Mouse (Mus musculus) forebrain, postnatal 0 days (tissue): ENCODE results near the gene Ampd3. TPM values are rescaled to one million over a fixed set of nuclear protein-coding genes. Genes with fewer than 3 reads are reported as not detected.

Experiments
- ATAC-seq: fragments of 200-750 bp; cut with Nextera tagmentation; 2 replicates; pipeline ENCODE4 v1.8.0; 2017; ENCODE audit warnings: mild to moderate bottlenecking, moderate library complexity
- DNase-seq: peaks from one replicate; pipeline ENCODE4 v3.0.0-alpha.2; 2015
- H3K27ac ChIP-seq: fragments of 300-500 bp; sonication (generic); 2 replicates; pipeline ENCODE4 v1.5.1; 2014; ENCODE audit warnings: low read depth, mild to moderate bottlenecking, antibody characterized with exemption, low read length, moderate library complexity, mixed read lengths
- H3K27me3 ChIP-seq: fragments of 300-500 bp; sonication (generic); 2 replicates; pipeline ENCODE4 v1.6.1; 2014; ENCODE audit warnings: mild to moderate bottlenecking, low read length, mixed read lengths; ENCODE audit not compliant: insufficient read depth
- H3K36me3 ChIP-seq: fragments of 300-500 bp; sonication (generic); 2 replicates; pipeline ENCODE4 v1.6.1; 2014; ENCODE audit warnings: mild to moderate bottlenecking, moderate library complexity; ENCODE audit not compliant: insufficient read depth
- H3K4me1 ChIP-seq: fragments of 300-500 bp; sonication (generic); 2 replicates; pipeline ENCODE4 v1.6.1; 2014; ENCODE audit warnings: antibody characterized with exemption; ENCODE audit not compliant: insufficient read depth
- H3K4me2 ChIP-seq: fragments of 300-500 bp; sonication (generic); 2 replicates; pipeline ENCODE4 v1.6.1; 2014; ENCODE audit warnings: low read depth, mild to moderate bottlenecking, moderate library complexity
- H3K4me3 ChIP-seq: fragments of 300-500 bp; sonication (generic); 2 replicates; pipeline ENCODE4 v1.5.1; 2014; ENCODE audit warnings: low read depth, low read length, mixed read lengths
- H3K9ac ChIP-seq: fragments of 300-500 bp; sonication (generic); 2 replicates; pipeline ENCODE4 v1.6.1; 2014; ENCODE audit warnings: mild to moderate bottlenecking
- H3K9me3 ChIP-seq: fragments of 300-500 bp; sonication (generic); 2 replicates; pipeline ENCODE4 v1.6.1; 2016; ENCODE audit warnings: low read length
- CTCF ChIP-seq: sonication (generic); IDR thresholded peaks from 2 replicates; pipeline ENCODE4 v1.5.1; 2016; ENCODE audit warnings: antibody characterized with exemption, control low read depth, low read depth
- WGBS: fragments of 180-500 bp; shearing (Covaris S2); extraction: QIAGEN DNeasy Blood & Tissue Kit; methylation state at CpG from one replicate; pipeline ENCODE4 v1.1.7; 2014; 5-methylcytosine and 5-hydroxymethylcytosine counted together
- polyA plus RNA-seq: library from polyadenylated mRNA; unstranded; fragments of >200 nt; fragmentation: Nextera tagmentation; extraction: Ambion mirVana; gene quantifications from 2 replicates; pipeline ENCODE4 v1.2.1, GENCODE M21; 2015
- total RNA-seq: library from RNA; depleted of rRNA; stranded (reverse); fragments of >200 nt; gene quantifications from 2 replicates; pipeline ENCODE4 v1.2.3, GENCODE M21; 2014

Gene Ampd3
- total and polyA plus RNA-seq, 2 experiments from 2014 or later: 8.6 to 11.0 TPM

- Histone ChIP-seq H3K4me2 (no peak overlapping the region), H3K27me3 (no peaks in the 10 kb centered on the region), H3K9me3 (no peaks in the 10 kb centered on the region), H3K27ac (no peak overlapping the region), H3K9ac (no peak overlapping the region), H3K4me1 (0 out of 2 replicates have a peak, but pooled peaks cover 8% of the 10 kb centered on the region), H3K4me3 (no peak overlapping the region), H3K36me3 (0 out of 2 replicates have a peak, but pooled peaks cover 3% of the 10 kb centered on the region)
- 86% methylated on average over 18 of the region's 18 CpGs for WGBS
- TF ChIP-seq CTCF: no peak
- DNase-seq (no peak), ATAC-seq (no peak)
These were observed 9.4 kb downstream of the Ampd3 start for GRCm38 (mm10) chr7:110777146-110778001.

- no peak for DNase-seq
These were observed 10.9 kb downstream of the Ampd3 start for GRCm38 (mm10) chr7:110778933-110779332.

GRCm38 (mm10) chr7:110779605-110780111 is 11.7 kb downstream of the Ampd3 start:
- H3K4me2 ChIP-seq: no peak overlapping the region
- 35% methylated on average over 8 of the region's 8 CpGs for WGBS
- no peaks in the 10 kb centered on the region for H3K9me3 ChIP-seq
- DNase-seq: peak; percentile 68
- peak overlapping the region; percentile 69 for H3K27ac ChIP-seq
- H3K9ac ChIP-seq: no peak overlapping the region
- H3K4me3 ChIP-seq: no peak overlapping the region
- ATAC-seq: peak; percentile 90
- TF ChIP-seq CTCF: no peak
- 0 out of 2 replicates have a peak, but pooled peaks cover 3% of the 10 kb centered on the region for H3K36me3 ChIP-seq
- H3K27me3 ChIP-seq: no peaks in the 10 kb centered on the region
- no peaks in the 10 kb centered on the region for H3K4me1 ChIP-seq

More at GRCm38 (mm10) chr7:110778933-110779332, 10.9 kb downstream of the Ampd3 start:
- Histone ChIP-seq H3K36me3 (0 out of 2 replicates have a peak, but pooled peaks cover 3% of the 10 kb centered on the region), H3K4me3 (no peak overlapping the region), H3K27ac (no peak overlapping the region), H3K27me3 (no peaks in the 10 kb centered on the region), H3K9me3 (no peaks in the 10 kb centered on the region), H3K4me2 (no peak overlapping the region), H3K9ac (no peak overlapping the region), H3K4me1 (0 out of 2 replicates have a peak, but pooled peaks cover 3% of the 10 kb centered on the region)
- no peak for ATAC-seq
- TF ChIP-seq CTCF: no peak
- WGBS: 95% methylated on average over 7 of the region's 7 CpGs

GRCm38 (mm10) chr7:110780520-110780919 is 12.5 kb downstream of the Ampd3 start:
- 0 out of 2 replicates have a peak, but pooled peaks cover 3% of the 10 kb centered on the region for H3K36me3 ChIP-seq
- DNase-seq (no peak), ATAC-seq (no peak)
- H3K4me3 ChIP-seq: no peak overlapping the region
- no peaks in the 10 kb centered on the region for H3K27me3 ChIP-seq
- TF ChIP-seq CTCF: no peak
- WGBS: 88% methylated on average over 4 of the region's 4 CpGs
- peak overlapping the region; percentile 69; the same call in 1 of the 2 replicates for H3K27ac ChIP-seq
- no peaks in the 10 kb centered on the region for H3K4me1 ChIP-seq
- H3K9ac ChIP-seq: no peak overlapping the region
- no peak overlapping the region for H3K4me2 ChIP-seq
- no peaks in the 10 kb centered on the region for H3K9me3 ChIP-seq

GRCm38 (mm10) chr7:110781231-110781711 is 13.3 kb downstream of the Ampd3 start:
- DNase-seq: no peak
- Histone ChIP-seq H3K4me1 (no peaks in the 10 kb centered on the region), H3K36me3 (0 out of 2 replicates have a peak, but pooled peaks cover 3% of the 10 kb centered on the region), H3K4me2 (no peak overlapping the region), H3K27me3 (no peaks in the 10 kb centered on the region), H3K9me3 (no peaks in the 10 kb centered on the region), H3K27ac (0 out of 2 replicates have a peak overlapping the region, but pooled peaks have one; percentile 9), H3K9ac (no peak overlapping the region), H3K4me3 (no peak overlapping the region)
- 38% methylated on average over 2 of the region's 2 CpGs for WGBS
- TF ChIP-seq CTCF: no peak
- no peak for ATAC-seq

- TF ChIP-seq CTCF: no peak
- 63% methylated on average over 7 of the region's 7 CpGs for WGBS
- H3K4me3 ChIP-seq: no peak overlapping the region
- H3K4me1 ChIP-seq: no peaks in the 10 kb centered on the region
- no peak overlapping the region for H3K9ac ChIP-seq
- H3K27me3 ChIP-seq: no peaks in the 10 kb centered on the region
- H3K4me2 ChIP-seq: no peak overlapping the region
- DNase-seq (no peak), ATAC-seq (no peak)
- H3K27ac ChIP-seq: no peak overlapping the region
- 0 out of 2 replicates have a peak, but pooled peaks cover 3% of the 10 kb centered on the region for H3K36me3 ChIP-seq
- no peaks in the 10 kb centered on the region for H3K9me3 ChIP-seq
These were observed 14.1 kb downstream of the Ampd3 start for GRCm38 (mm10) chr7:110782135-110782534.
